Mouse (Mus musculus): ENCODE data around the gene Lrrn4.

- TF ChIP-seq CTCF (IDR thresholded peaks at IDR 0.05; ENCODE audit: low read depth, low read length) (no peak), POLR2A (IDR thresholded peaks at IDR 0.05; ENCODE audit: extremely low read depth, insufficient read depth, low read length) (no peak)
These were observed 47.2 kb upstream of the Lrrn4 start for GRCm38 (mm10) chr2:132927871-132928270.
